Mouse (Mus musculus) ES-Bruce4 (cell line): Measurements from ENCODE around the gene Mycbp2. TPM values are rescaled to one million over a fixed set of nuclear protein-coding genes. Genes with fewer than 3 reads are reported as not detected.

ENCODE experiments used
- H3K27ac ChIP-seq: 2 replicates; pipeline ENCODE4 v1.5.1; 2012; ENCODE audit warnings: low read length, inconsistent platforms; ENCODE audit not compliant: insufficient read depth
- H3K27me3 ChIP-seq: 2 replicates; pipeline ENCODE4 v1.6.1; 2012; ENCODE audit warnings: mild to moderate bottlenecking, low read length, inconsistent platforms; ENCODE audit not compliant: control insufficient read depth, poor library complexity, insufficient read depth, severe bottlenecking
- H3K36me3 ChIP-seq: 2 replicates; pipeline ENCODE4 v1.6.1; 2012; ENCODE audit warnings: inconsistent platforms, mild to moderate bottlenecking, low read length, moderate library complexity; ENCODE audit not compliant: control insufficient read depth, poor library complexity, insufficient read depth, severe bottlenecking
- H3K4me1 ChIP-seq: one replicate; pipeline ENCODE4 v1.8.1; 2011; ENCODE audit warnings: low read length; ENCODE audit not compliant: control insufficient read depth, insufficient read depth
- H3K4me3 ChIP-seq: 2 replicates; pipeline ENCODE4 v1.5.1; 2011; ENCODE audit warnings: low read depth, mild to moderate bottlenecking, low read length
- H3K9ac ChIP-seq: 2 replicates; pipeline ENCODE4 v1.6.1; 2012; ENCODE audit warnings: low read depth, mild to moderate bottlenecking, inconsistent platforms; ENCODE audit not compliant: poor library complexity, severe bottlenecking
- H3K9me3 ChIP-seq: replicated peaks from 2 replicates; pipeline ENCODE4 v1.6.1; 2012; ENCODE audit warnings: mild to moderate bottlenecking, low read length, inconsistent platforms; ENCODE audit not compliant: control insufficient read depth, poor library complexity, insufficient read depth, severe bottlenecking
- CTCF ChIP-seq: IDR thresholded peaks from one replicate; pipeline ENCODE4 v1.8.1; 2011; ENCODE audit warnings: low read depth, low read length
- EP300 ChIP-seq: IDR thresholded peaks from 2 replicates; pipeline ENCODE4 v1.6.1; 2011; ENCODE audit warnings: low read depth, low read length; ENCODE audit not compliant: insufficient read depth
- POLR2A ChIP-seq: IDR thresholded peaks from one replicate; pipeline ENCODE4 v1.8.1; 2011; ENCODE audit warnings: low read length; ENCODE audit not compliant: insufficient read depth
- polyA plus RNA-seq: library from polyadenylated mRNA; stranded (reverse); fragments of >200 nt; gene quantifications from 2 replicates; pipeline ENCODE4 v1.2.4, GENCODE M21; 2011; ENCODE audit warnings: low read depth; ENCODE audit not compliant: missing spikeins, insufficient read depth, insufficient read length

Mycbp2 gene
- polyA plus RNA-seq, 1 experiment = 45.7 TPM

GRCm38 (mm10) chr14:103079209-103079977 lies 267.2 kb downstream of the Mycbp2 start:
- Histone ChIP-seq H3K27ac (no peak overlapping the region; the same call in 1 of the 2 replicates), H3K9me3 (no peaks in the 10 kb centered on the region), H3K27me3 (no peaks in the 10 kb centered on the region), H3K4me1 (no peaks in the 10 kb centered on the region), H3K9ac (no peak overlapping the region), H3K36me3 (peaks cover 22% of the 10 kb centered on the region), H3K4me3 (no peak overlapping the region)
- TF ChIP-seq CTCF = no peak
- no peak for TF ChIP-seq EP300
- no peak for TF ChIP-seq POLR2A

- Histone ChIP-seq H3K36me3 (peaks cover 21% of the 10 kb centered on the region), H3K4me3 (no peak overlapping the region), H3K4me1 (no peaks in the 10 kb centered on the region), H3K9me3 (no peaks in the 10 kb centered on the region), H3K27ac (0 out of 2 replicates have a peak overlapping the region, but pooled peaks have one; percentile 2), H3K27me3 (no peaks in the 10 kb centered on the region), H3K9ac (no peak overlapping the region)
- no peak for TF ChIP-seq POLR2A
- no peak for TF ChIP-seq CTCF
- TF ChIP-seq EP300 = no peak
These were observed 268.4 kb downstream of the Mycbp2 start for GRCm38 (mm10) chr14:103078006-103078912.

DNA sequence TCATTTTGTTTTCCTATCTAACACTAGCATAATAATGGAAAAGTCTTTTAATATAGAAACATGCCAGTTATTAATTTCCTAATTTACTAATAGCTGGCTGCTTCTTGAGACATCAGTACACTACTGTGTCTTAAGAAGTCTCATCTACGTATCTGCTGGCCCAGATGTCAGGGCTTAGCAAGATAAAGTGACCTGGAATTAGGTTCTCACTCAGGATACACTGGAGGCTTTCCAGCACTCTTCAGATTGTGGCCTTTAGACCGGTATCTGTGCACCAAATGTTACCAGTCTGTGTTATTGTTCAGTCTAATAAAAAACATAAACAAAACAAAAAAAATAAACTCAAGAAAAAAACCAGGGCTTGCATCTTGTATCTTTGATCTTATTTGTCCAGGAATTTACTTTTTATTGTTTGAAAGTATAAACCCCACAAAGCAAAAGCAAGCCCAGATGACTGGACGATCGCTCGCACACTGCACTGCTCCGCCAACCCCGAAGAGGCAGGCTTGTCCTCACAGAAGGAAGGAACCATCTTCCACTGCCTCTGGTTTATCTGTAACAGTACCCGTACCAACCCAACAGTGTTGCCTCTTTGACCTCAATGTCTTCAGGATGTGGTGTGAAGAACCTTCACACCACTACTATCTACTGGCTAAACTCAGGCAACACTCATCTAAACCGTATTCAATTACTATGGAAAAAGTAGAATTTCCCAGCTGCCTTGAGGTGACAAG lies 269.2 kb downstream of the Mycbp2 start:
- H3K27me3 ChIP-seq = no peaks in the 10 kb centered on the region
- TF ChIP-seq POLR2A = no peak
- TF ChIP-seq CTCF = no peak
- TF ChIP-seq EP300 = no peak
- H3K36me3 ChIP-seq = peaks cover 16% of the 10 kb centered on the region
- no peak overlapping the region for H3K4me3 ChIP-seq
- H3K9me3 ChIP-seq = no peaks in the 10 kb centered on the region
- no peak overlapping the region for H3K9ac ChIP-seq
- no peaks in the 10 kb centered on the region for H3K4me1 ChIP-seq
- H3K27ac ChIP-seq = no peak overlapping the region

GRCm38 (mm10) chr14:103075166-103075565 lies 271.4 kb downstream of the Mycbp2 start:
- Histone ChIP-seq H3K9me3 (no peaks in the 10 kb centered on the region), H3K36me3 (peaks cover 10% of the 10 kb centered on the region), H3K4me3 (no peak overlapping the region), H3K9ac (no peak overlapping the region), H3K4me1 (no peaks in the 10 kb centered on the region), H3K27ac (no peak overlapping the region), H3K27me3 (no peaks in the 10 kb centered on the region)
- TF ChIP-seq POLR2A (no peak), CTCF (no peak), EP300 (no peak)

GRCm38 (mm10) chr14:103073825-103074224 lies 272.8 kb downstream of the Mycbp2 start:
- H3K36me3 ChIP-seq = peaks cover 7% of the 10 kb centered on the region
- no peak overlapping the region for H3K9ac ChIP-seq
- H3K27me3 ChIP-seq = no peaks in the 10 kb centered on the region
- no peak overlapping the region for H3K27ac ChIP-seq
- no peaks in the 10 kb centered on the region for H3K4me1 ChIP-seq
- no peak overlapping the region for H3K4me3 ChIP-seq
- no peaks in the 10 kb centered on the region for H3K9me3 ChIP-seq
- TF ChIP-seq EP300 = no peak
- no peak for TF ChIP-seq POLR2A
- no peak for TF ChIP-seq CTCF
